ENCODE assay signal across 8 mouse cellular contexts in the genomic region with DNA sequence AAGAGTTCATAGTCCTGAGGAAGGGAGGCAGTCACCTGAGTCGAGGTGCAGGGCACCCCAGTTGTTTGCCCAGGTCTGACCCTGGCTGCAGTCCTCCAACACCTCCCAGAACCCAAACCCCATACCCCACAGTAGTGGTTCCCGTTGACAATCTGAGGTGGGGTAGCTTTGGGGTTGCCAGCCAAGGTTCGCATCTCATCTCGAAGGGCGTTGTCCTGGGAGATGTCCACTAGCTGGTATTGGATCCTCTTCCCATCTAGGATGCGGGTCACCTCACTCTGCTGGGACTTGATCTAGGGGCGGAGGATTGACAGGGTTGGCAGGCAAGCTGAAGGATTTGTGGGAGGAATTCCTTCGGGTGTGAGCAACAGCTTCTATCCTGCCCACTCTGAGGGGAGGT. TPM values are rescaled to one million over a fixed set of nuclear protein-coding genes. Genes with fewer than 3 reads are reported as not detected.
DNase-seq lines count a peak whose midpoint lies in the region; ATAC-seq and TF ChIP-seq lines count a peak whose summit lies in the region.

No protein-coding gene starts in this region.

- H3K4me2 ChIP-seq in kidney, embryonic 16.5 days (replicated peaks; ENCODE audit: low read depth, low read length), result peak overlapping the region; percentile 88
- peak overlapping the region; percentile 91 for H3K4me2 ChIP-seq in hindbrain, embryonic 12.5 days (replicated peaks)
- peak overlapping the region; percentile 86 for H3K4me2 ChIP-seq in midbrain, embryonic 13.5 days (replicated peaks)

- TF ChIP-seq POLR2A in bone marrow macrophage, adult 2 months (IDR thresholded peaks at IDR 0.05; ENCODE audit: borderline replicate concordance, low read depth, low read length), result no peak

- no peak for DNase-seq in kidney, adult 9 months
- DNase-seq in ovary, adult 18-20 months (ENCODE audit: low spot score), result no peak
- DNase-seq in c-Kit-positive CD71-positive TER-119-positive erythroid progenitor cells, embryonic 14.5 days (ENCODE audit: low spot score), result no peak
- DNase-seq in kidney, postnatal 14 days, result no peak

- ATAC-seq in kidney, embryonic 16.5 days (ENCODE audit: low FRiP score, low TSS enrichment), result no peak
- ATAC-seq in hindbrain, embryonic 12.5 days (ENCODE audit: low FRiP score), result 0 out of 2 replicates have a peak, but pooled peaks have one; percentile 1
- ATAC-seq in midbrain, embryonic 13.5 days, result no peak

- peak overlapping the region; percentile 90 for H3K9ac ChIP-seq in kidney, embryonic 16.5 days (replicated peaks; ENCODE audit: low read length)
- peak overlapping the region; percentile 89 for H3K9ac ChIP-seq in hindbrain, embryonic 12.5 days
- H3K9ac ChIP-seq in midbrain, embryonic 13.5 days (replicated peaks), result peak overlapping the region; percentile 93

- H3K36me3 ChIP-seq in kidney, embryonic 16.5 days (ENCODE audit: insufficient read depth, low read length), result peaks cover 7% of the 10 kb centered on the region; the same call in 1 of the 2 replicates
- peaks cover 17% of the 10 kb centered on the region for H3K36me3 ChIP-seq in hindbrain, embryonic 12.5 days
- peaks cover 21% of the 10 kb centered on the region for H3K36me3 ChIP-seq in midbrain, embryonic 13.5 days

- H3K9me3 ChIP-seq in kidney, embryonic 16.5 days (ENCODE audit: low read length), result no peaks in the 10 kb centered on the region
- H3K9me3 ChIP-seq in hindbrain, embryonic 12.5 days (replicated peaks), result no peaks in the 10 kb centered on the region
- no peaks in the 10 kb centered on the region for H3K9me3 ChIP-seq in midbrain, embryonic 13.5 days

- H3K27me3 ChIP-seq in kidney, embryonic 16.5 days (ENCODE audit: insufficient read depth, low read length), result no peaks in the 10 kb centered on the region
- no peaks in the 10 kb centered on the region for H3K27me3 ChIP-seq in hindbrain, embryonic 12.5 days
- no peaks in the 10 kb centered on the region for H3K27me3 ChIP-seq in midbrain, embryonic 13.5 days

- no peak for TF ChIP-seq CTCF in bone marrow macrophage, adult 2 months (IDR thresholded peaks at IDR 0.05; ENCODE audit: low read depth, low read length)

- 51% methylated on average over 8 of the region's 8 CpGs for WGBS in kidney, embryonic 16.5 days
- WGBS in hindbrain, embryonic 12.5 days, result 60% methylated on average over 8 of the region's 8 CpGs
- WGBS in midbrain, embryonic 13.5 days, result 60% methylated on average over 8 of the region's 8 CpGs

- peak overlapping the region; percentile 86 for H3K4me3 ChIP-seq in kidney, embryonic 16.5 days (ENCODE audit: low read length)
- H3K4me3 ChIP-seq in bone marrow macrophage, adult 2 months (ENCODE audit: insufficient read depth, low read length), result peak overlapping the region; percentile 70
- H3K4me3 ChIP-seq in hindbrain, embryonic 12.5 days, result peak overlapping the region; percentile 84
- H3K4me3 ChIP-seq in midbrain, embryonic 13.5 days (replicated peaks), result peak overlapping the region; percentile 88

- peaks cover 25% of the 10 kb centered on the region for H3K4me1 ChIP-seq in kidney, embryonic 16.5 days (ENCODE audit: insufficient read depth, low read length)
- H3K4me1 ChIP-seq in bone marrow macrophage, adult 2 months (ENCODE audit: control insufficient read depth, insufficient read depth, low read length), result peaks cover 60% of the 10 kb centered on the region
- H3K4me1 ChIP-seq in hindbrain, embryonic 12.5 days, result peaks cover 29% of the 10 kb centered on the region
- H3K4me1 ChIP-seq in midbrain, embryonic 13.5 days (replicated peaks), result peaks cover 29% of the 10 kb centered on the region

- peak overlapping the region; percentile 95 for H3K27ac ChIP-seq in kidney, embryonic 16.5 days (ENCODE audit: low read length)
- peak overlapping the region; percentile 80 for H3K27ac ChIP-seq in bone marrow macrophage, adult 2 months (ENCODE audit: insufficient read depth, low read depth, low read length)
- 0 out of 2 replicates have a peak overlapping the region, but pooled peaks have one; percentile 76 for H3K27ac ChIP-seq in hindbrain, embryonic 12.5 days
- H3K27ac ChIP-seq in midbrain, embryonic 13.5 days, result no peak overlapping the region

RNA-seq across cellular contexts. Expression of a gene that starts 0.8 kb away (rescaled TPM):
- polyA plus RNA-seq in kidney, embryonic 16.5 days (2015; fragmentation: Nextera tagmentation; extraction: Ambion mirVana), result 389 and 435 TPM in 2 replicates
- polyA plus RNA-seq in bone marrow macrophage, adult 2 months (2012; ENCODE audit: insufficient read depth, insufficient read length, missing spikeins), result 1,334 and 1,359 TPM in 2 replicates
- polyA plus RNA-seq in hindbrain, embryonic 12.5 days (2016; fragmentation: Nextera tagmentation; extraction: Ambion mirVana), result 333 and 369 TPM in 2 replicates
- 319 and 332 TPM in 2 replicates for polyA plus RNA-seq in midbrain, embryonic 13.5 days (2015; fragmentation: Nextera tagmentation; extraction: Ambion mirVana)

RNA-seq across cellular contexts. Expression of a gene that starts 25.4 kb away (rescaled TPM):
- 13.5 and 13.8 TPM in 2 replicates for polyA plus RNA-seq in kidney, embryonic 16.5 days (2015; fragmentation: Nextera tagmentation; extraction: Ambion mirVana)
- polyA plus RNA-seq in bone marrow macrophage, adult 2 months (2012; ENCODE audit: insufficient read depth, insufficient read length, missing spikeins), result 2.5 and 5.8 TPM in 2 replicates
- polyA plus RNA-seq in hindbrain, embryonic 12.5 days (2016; fragmentation: Nextera tagmentation; extraction: Ambion mirVana), result 11.6 and 13.4 TPM in 2 replicates
- polyA plus RNA-seq in midbrain, embryonic 13.5 days (2015; fragmentation: Nextera tagmentation; extraction: Ambion mirVana), result 9.3 and 11.4 TPM in 2 replicates

RNA-seq across cellular contexts. Expression of a gene that starts 32.9 kb away (rescaled TPM):
- 7.4 and 7.6 TPM in 2 replicates for polyA plus RNA-seq in kidney, embryonic 16.5 days (2015; fragmentation: Nextera tagmentation; extraction: Ambion mirVana)
- 1,130 and 1,142 TPM in 2 replicates for polyA plus RNA-seq in bone marrow macrophage, adult 2 months (2012; ENCODE audit: insufficient read depth, insufficient read length, missing spikeins)
- polyA plus RNA-seq in hindbrain, embryonic 12.5 days (2016; fragmentation: Nextera tagmentation; extraction: Ambion mirVana), result 4.8 and 5.0 TPM in 2 replicates
- polyA plus RNA-seq in midbrain, embryonic 13.5 days (2015; fragmentation: Nextera tagmentation; extraction: Ambion mirVana), result 2.2 and 2.7 TPM in 2 replicates

RNA-seq across cellular contexts. Expression of a gene that starts 59.1 kb away (rescaled TPM):
- polyA plus RNA-seq in kidney, embryonic 16.5 days (2015; fragmentation: Nextera tagmentation; extraction: Ambion mirVana), result 112 and 141 TPM in 2 replicates
- polyA plus RNA-seq in bone marrow macrophage, adult 2 months (2012; ENCODE audit: insufficient read depth, insufficient read length, missing spikeins), result 12.5 and 13.9 TPM in 2 replicates
- 28.1 and 30.4 TPM in 2 replicates for polyA plus RNA-seq in hindbrain, embryonic 12.5 days (2016; fragmentation: Nextera tagmentation; extraction: Ambion mirVana)
- 19.9 and 22.4 TPM in 2 replicates for polyA plus RNA-seq in midbrain, embryonic 13.5 days (2015; fragmentation: Nextera tagmentation; extraction: Ambion mirVana)

Comparison
In these comparisons a context has a peak if more than half of its experiments do, and no peak if none do; other contexts are left out.
1. RNA of a gene that starts 32.9 kb away (polyA plus RNA-seq): 1,130 to 1,142 TPM in bone marrow macrophage, adult 2 months; 7.4 to 7.6 TPM in kidney, embryonic 16.5 days, 4.8 to 5.0 TPM in hindbrain, embryonic 12.5 days and 2.2 to 2.7 TPM in midbrain, embryonic 13.5 days; every median in the first group is over 100 times any median in the second.
2. Peak in every context shown above with its lines, with median percentiles within 50 percentile points of each other: H3K4me2 ChIP-seq, H3K4me3 ChIP-seq and H3K9ac ChIP-seq.